Mouse (Mus musculus): ENCODE measurements around the gene Ralgps2. TPM values are rescaled to one million over a fixed set of nuclear protein-coding genes. Genes with fewer than 3 reads are reported as not detected.

Gene Ralgps2
- total and polyA plus RNA-seq, 2 experiments from 2014 or later, result 68.8 to 70.4 TPM

GRCm38 (mm10) chr1:156885879-156886278 is 53.5 kb downstream of the Ralgps2 start:
- H3K27ac ChIP-seq (ENCODE audit: low read depth, low read length), result no peak overlapping the region
- no peaks in the 10 kb centered on the region for H3K27me3 ChIP-seq (ENCODE audit: insufficient read depth, low read length)
- no peaks in the 10 kb centered on the region for H3K9me3 ChIP-seq (ENCODE audit: low read length)
- H3K4me2 ChIP-seq (ENCODE audit: low read depth, low read length, poor library complexity, severe bottlenecking), result no peak overlapping the region
- H3K4me3 ChIP-seq (ENCODE audit: low read depth, low read length), result no peak overlapping the region
- no peak overlapping the region for H3K9ac ChIP-seq (replicated peaks; ENCODE audit: low read length, poor library complexity, severe bottlenecking)
- H3K4me1 ChIP-seq (ENCODE audit: insufficient read depth, low read length), result no peaks in the 10 kb centered on the region
- H3K36me3 ChIP-seq (ENCODE audit: insufficient read depth, low read length), result peaks cover 17% of the 10 kb centered on the region
- ATAC-seq (ENCODE audit: low FRiP score), result no peak
- peak; percentile 60 for TF ChIP-seq CTCF (IDR thresholded peaks at IDR 0.05)
- DNase-seq (ENCODE audit: low spot score), result peak; percentile 21
- 93% methylated on average over 2 of the region's 2 CpGs for WGBS

GRCm38 (mm10) chr1:156884782-156885181 is 54.6 kb downstream of the Ralgps2 start:
- no peak overlapping the region for H3K9ac ChIP-seq (replicated peaks; ENCODE audit: low read length, poor library complexity, severe bottlenecking)
- no peak overlapping the region for H3K4me3 ChIP-seq (ENCODE audit: low read depth, low read length)
- no peak for ATAC-seq (ENCODE audit: low FRiP score)
- H3K4me1 ChIP-seq (ENCODE audit: insufficient read depth, low read length), result no peaks in the 10 kb centered on the region
- H3K9me3 ChIP-seq (ENCODE audit: low read length), result no peaks in the 10 kb centered on the region
- no peak for DNase-seq (ENCODE audit: low spot score)
- H3K27me3 ChIP-seq (ENCODE audit: insufficient read depth, low read length), result no peaks in the 10 kb centered on the region
- peaks cover 17% of the 10 kb centered on the region for H3K36me3 ChIP-seq (ENCODE audit: insufficient read depth, low read length)
- no peak for TF ChIP-seq CTCF (IDR thresholded peaks at IDR 0.05)
- no peak overlapping the region for H3K4me2 ChIP-seq (ENCODE audit: low read depth, low read length, poor library complexity, severe bottlenecking)
- no peak overlapping the region for H3K27ac ChIP-seq (ENCODE audit: low read depth, low read length)
- 94% methylated on average over 2 of the region's 2 CpGs for WGBS

- no peak for TF ChIP-seq CTCF (IDR thresholded peaks at IDR 0.05)
- 94% methylated on average over 4 of the region's 4 CpGs for WGBS
- Histone ChIP-seq H3K4me3 (ENCODE audit: low read depth, low read length) (no peak overlapping the region), H3K9me3 (ENCODE audit: low read length) (no peaks in the 10 kb centered on the region), H3K36me3 (ENCODE audit: insufficient read depth, low read length) (0 out of 2 replicates have a peak, but pooled peaks cover 10% of the 10 kb centered on the region), H3K4me1 (ENCODE audit: insufficient read depth, low read length) (no peaks in the 10 kb centered on the region), H3K27ac (ENCODE audit: low read depth, low read length) (no peak overlapping the region), H3K4me2 (ENCODE audit: low read depth, low read length, poor library complexity, severe bottlenecking) (no peak overlapping the region), H3K9ac (replicated peaks; ENCODE audit: low read length, poor library complexity, severe bottlenecking) (no peak overlapping the region), H3K27me3 (ENCODE audit: insufficient read depth, low read length) (no peaks in the 10 kb centered on the region)
- ATAC-seq (ENCODE audit: low FRiP score) (no peak), DNase-seq (ENCODE audit: low spot score) (no peak)
These were observed 68.8 kb downstream of the Ralgps2 start for GRCm38 (mm10) chr1:156870616-156871015.

- no peak overlapping the region for H3K9ac ChIP-seq (replicated peaks; ENCODE audit: low read length, poor library complexity, severe bottlenecking)
These were observed 69.4 kb downstream of the Ralgps2 start for GRCm38 (mm10) chr1:156870028-156870427.

GRCm38 (mm10) chr1:156864240-156864639 is 75.2 kb downstream of the Ralgps2 start:
- ATAC-seq (ENCODE audit: low FRiP score) (no peak), DNase-seq (ENCODE audit: low spot score) (peak; percentile 62)
- Histone ChIP-seq H3K9me3 (ENCODE audit: low read length) (no peaks in the 10 kb centered on the region), H3K4me2 (ENCODE audit: low read depth, low read length, poor library complexity, severe bottlenecking) (no peak overlapping the region), H3K36me3 (ENCODE audit: insufficient read depth, low read length) (0 out of 2 replicates have a peak, but pooled peaks cover 4% of the 10 kb centered on the region), H3K27me3 (ENCODE audit: insufficient read depth, low read length) (no peaks in the 10 kb centered on the region), H3K27ac (ENCODE audit: low read depth, low read length) (no peak overlapping the region), H3K4me1 (ENCODE audit: insufficient read depth, low read length) (no peaks in the 10 kb centered on the region), H3K4me3 (ENCODE audit: low read depth, low read length) (no peak overlapping the region), H3K9ac (replicated peaks; ENCODE audit: low read length, poor library complexity, severe bottlenecking) (no peak overlapping the region)
- TF ChIP-seq CTCF (IDR thresholded peaks at IDR 0.05), result no peak
- WGBS, result 38% methylated on average over 3 of the region's 3 CpGs

More at GRCm38 (mm10) chr1:156870028-156870427, 69.4 kb downstream of the Ralgps2 start:
- no peak for TF ChIP-seq CTCF (IDR thresholded peaks at IDR 0.05)
- H3K4me3 ChIP-seq (ENCODE audit: low read depth, low read length), result no peak overlapping the region
- WGBS, result 88% methylated on average over 5 of the region's 5 CpGs
- no peak overlapping the region for H3K4me2 ChIP-seq (ENCODE audit: low read depth, low read length, poor library complexity, severe bottlenecking)
- no peak overlapping the region for H3K27ac ChIP-seq (ENCODE audit: low read depth, low read length)
- DNase-seq (ENCODE audit: low spot score), result no peak
- ATAC-seq (ENCODE audit: low FRiP score), result no peak
- H3K27me3 ChIP-seq (ENCODE audit: insufficient read depth, low read length), result no peaks in the 10 kb centered on the region
- no peaks in the 10 kb centered on the region for H3K4me1 ChIP-seq (ENCODE audit: insufficient read depth, low read length)
- 0 out of 2 replicates have a peak, but pooled peaks cover 10% of the 10 kb centered on the region for H3K36me3 ChIP-seq (ENCODE audit: insufficient read depth, low read length)
- no peaks in the 10 kb centered on the region for H3K9me3 ChIP-seq (ENCODE audit: low read length)

- Histone ChIP-seq H3K4me1 (ENCODE audit: insufficient read depth, low read length) (no peaks in the 10 kb centered on the region), H3K4me2 (ENCODE audit: low read depth, low read length, poor library complexity, severe bottlenecking) (no peak overlapping the region), H3K27ac (ENCODE audit: low read depth, low read length) (no peak overlapping the region), H3K9ac (replicated peaks; ENCODE audit: low read length, poor library complexity, severe bottlenecking) (no peak overlapping the region), H3K9me3 (ENCODE audit: low read length) (no peaks in the 10 kb centered on the region), H3K27me3 (ENCODE audit: insufficient read depth, low read length) (no peaks in the 10 kb centered on the region), H3K4me3 (ENCODE audit: low read depth, low read length) (no peak overlapping the region), H3K36me3 (ENCODE audit: insufficient read depth, low read length) (0 out of 2 replicates have a peak, but pooled peaks cover 4% of the 10 kb centered on the region)
- TF ChIP-seq CTCF (IDR thresholded peaks at IDR 0.05), result no peak
- no peak for DNase-seq (ENCODE audit: low spot score)
- ATAC-seq (ENCODE audit: low FRiP score), result no peak
- 69% methylated on average over 3 of the region's 3 CpGs for WGBS
These were observed 75.7 kb downstream of the Ralgps2 start for GRCm38 (mm10) chr1:156863726-156864125.

Data from midbrain, postnatal 0 days (tissue).